Mouse (Mus musculus) liver, embryonic 14.5 days (tissue): ENCODE measurements at regions not wholly inside any gene's neighbourhood (a gene's known extent, or its start where the extent isn't known, plus 50 kb on each side); places are given as distances from the start of the nearest gene placed in this dataset.

Experiments used
- ATAC-seq: fragments of 200-750 bp; cut with Nextera tagmentation; 2 replicates; pipeline ENCODE4 v1.8.0; 2017; ENCODE audit warnings: moderate number of reproducible peaks, mild to moderate bottlenecking, moderate library complexity; ENCODE audit not compliant: insufficient read depth
- DNase-seq, 3 experiments: peaks; one replicate each; pipeline ENCODE4 v3.0.0-alpha.2; 2012 to 2013; ENCODE audit warnings: low read depth in 3 of 3, low spot score in 3 of 3
- H3K27ac ChIP-seq: fragments of 300-500 bp; sonication (generic); 2 replicates; pipeline ENCODE4 v1.5.1; 2014; ENCODE audit warnings: moderate library complexity, mild to moderate bottlenecking, control low read depth, inconsistent platforms
- H3K27me3 ChIP-seq: fragments of 300-500 bp; sonication (generic); 2 replicates; pipeline ENCODE4 v1.6.1; 2014; ENCODE audit warnings: mild to moderate bottlenecking, low read length, moderate library complexity; ENCODE audit not compliant: control insufficient read depth, insufficient read depth
- H3K36me3 ChIP-seq: fragments of 300-500 bp; sonication (generic); replicated peaks from 2 replicates; pipeline ENCODE4 v1.6.1; 2014; ENCODE audit warnings: low read depth; ENCODE audit not compliant: control insufficient read depth, insufficient read depth
- H3K4me1 ChIP-seq, 2 experiments: fragments of 200-500 bp in 1 of 2; fragments of 300-500 bp in 1 of 2; sonication (generic) in 1 of 2; replicated peaks; 2 replicates each; pipeline ENCODE4 v1.6.1; 2012 to 2014; ENCODE audit warnings: antibody characterized with exemption in 1 of 2, inconsistent platforms in 1 of 2, low read length in 1 of 2; ENCODE audit not compliant: control insufficient read depth in 2 of 2, insufficient read depth in 2 of 2
- H3K4me2 ChIP-seq: fragments of 300-500 bp; sonication (generic); 2 replicates; pipeline ENCODE4 v1.6.1; 2014; ENCODE audit warnings: low read depth, mild to moderate bottlenecking, control low read depth, moderate library complexity
- H3K4me3 ChIP-seq, 2 experiments: fragments of 200-500 bp in 1 of 2; fragments of 300-500 bp in 1 of 2; sonication (generic) in 1 of 2; 2 replicates each; pipeline ENCODE4 v1.5.1; 2012 to 2014; ENCODE audit warnings: low read depth in 2 of 2, low read length in 2 of 2, mild to moderate bottlenecking in 2 of 2, control low read depth in 1 of 2, inconsistent platforms in 1 of 2, moderate library complexity in 1 of 2; ENCODE audit not compliant: insufficient read depth in 1 of 2
- H3K9ac ChIP-seq: fragments of 300-500 bp; sonication (generic); replicated peaks from 2 replicates; pipeline ENCODE4 v1.6.1; 2014; ENCODE audit warnings: mild to moderate bottlenecking, control low read depth, moderate library complexity
- H3K9me3 ChIP-seq: fragments of 300-500 bp; sonication (generic); 2 replicates; pipeline ENCODE4 v1.6.1; 2016; ENCODE audit warnings: low read length, mixed read lengths; ENCODE audit not compliant: control insufficient read depth
- CTCF ChIP-seq: IDR thresholded peaks from 2 replicates; pipeline ENCODE4 v1.5.1; 2016; ENCODE audit warnings: antibody characterized with exemption, low read depth, control low read depth
- EP300 ChIP-seq: IDR thresholded peaks from 2 replicates; pipeline ENCODE4 v1.6.1; 2016; ENCODE audit warnings: antibody characterized with exemption, low read depth
- whole genome bisulfite sequencing: fragments of 180-500 bp; shearing (Covaris S2); extraction: QIAGEN DNeasy Blood & Tissue Kit; methylation state at CpG from one replicate; pipeline ENCODE4 v1.1.7; 2014; ENCODE audit not compliant: insufficient replicate concordance; 5-methylcytosine and 5-hydroxymethylcytosine counted together

DNA sequence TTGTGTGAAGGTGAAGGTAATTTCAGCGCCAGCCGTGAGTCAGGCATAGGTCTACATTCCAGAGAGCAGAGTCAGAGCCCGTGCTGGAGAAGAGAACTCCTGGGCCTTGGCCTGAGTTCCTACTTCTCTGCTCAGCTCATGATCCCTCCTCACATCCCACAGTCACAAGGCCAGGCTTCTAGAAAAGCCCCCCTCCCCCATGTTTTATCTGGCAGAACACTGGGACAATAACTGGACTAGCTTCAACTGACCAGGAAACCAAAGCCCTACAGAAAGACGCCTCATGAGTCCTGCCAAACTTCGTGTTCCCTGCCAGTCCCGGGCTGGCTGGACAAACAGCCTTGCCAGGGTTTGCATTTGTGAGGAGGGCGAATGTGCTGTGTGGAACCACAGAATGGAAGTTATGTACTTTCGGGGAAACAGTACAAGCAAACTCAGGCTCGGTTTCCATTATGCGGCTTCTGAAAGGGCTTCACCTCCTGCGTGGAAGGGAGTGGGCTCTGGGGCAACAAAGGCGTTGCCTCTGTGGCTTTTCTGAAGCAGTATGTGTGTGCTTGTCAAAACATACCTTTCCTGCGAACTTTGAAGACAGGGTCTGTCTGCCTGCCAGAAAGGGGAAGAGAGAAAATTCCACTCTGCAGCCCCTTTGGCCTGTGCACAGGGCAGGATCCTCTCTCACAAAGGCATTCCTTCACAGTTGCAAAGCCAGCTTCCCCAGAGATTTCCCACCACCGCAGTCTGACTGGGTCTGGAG is 168.1 kb downstream of the Rpl14 start:
- H3K27ac ChIP-seq = no peak overlapping the region
- H3K4me1 ChIP-seq = 0 out of 4 replicates have a peak, but pooled peaks cover 0 to 4% of the 10 kb centered on the region in 2 experiments
- DNase-seq (no peak), ATAC-seq (no peak)
- no peak overlapping the region for H3K9ac ChIP-seq
- no peak overlapping the region for H3K4me3 ChIP-seq
- TF ChIP-seq CTCF (no peak), EP300 (no peak)
- WGBS = 32% methylated on average over 14 of the region's 14 CpGs
- H3K27me3 ChIP-seq = no peaks in the 10 kb centered on the region
- H3K9me3 ChIP-seq = no peaks in the 10 kb centered on the region
- no peak overlapping the region for H3K4me2 ChIP-seq
- H3K36me3 ChIP-seq = no peaks in the 10 kb centered on the region

DNA sequence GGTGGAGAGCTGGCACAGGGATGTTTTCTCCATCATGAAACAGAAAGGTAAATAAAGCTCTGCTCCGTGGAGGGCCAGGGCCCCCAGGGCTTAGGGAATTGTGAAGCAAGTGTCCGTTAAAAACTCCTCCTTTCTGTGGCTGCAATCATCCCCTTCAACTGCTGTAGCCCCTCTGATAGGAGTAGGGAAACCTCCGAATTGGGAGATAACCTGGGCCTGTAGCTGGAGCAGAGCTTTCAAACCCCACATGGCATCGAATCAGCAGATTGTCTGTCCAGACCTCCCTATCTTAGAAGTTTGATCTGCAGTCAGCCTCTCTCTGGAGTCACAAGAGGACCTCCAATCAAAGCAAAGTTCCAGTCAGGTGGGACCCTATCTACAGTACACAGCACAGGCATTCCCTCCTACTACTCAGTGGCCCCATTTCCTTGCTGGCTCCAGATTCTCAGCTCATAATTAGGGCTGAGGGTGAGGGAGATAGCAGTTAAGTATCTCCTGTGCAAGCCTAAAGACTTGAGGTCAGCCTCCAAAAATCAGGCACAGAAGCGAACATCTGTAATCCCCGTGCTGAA is 168.8 kb downstream of the Rpl14 start:
- no peak for TF ChIP-seq EP300
- TF ChIP-seq CTCF = no peak
- no peak overlapping the region for H3K27ac ChIP-seq
- H3K4me2 ChIP-seq = no peak overlapping the region
- H3K27me3 ChIP-seq = no peaks in the 10 kb centered on the region
- no peak overlapping the region for H3K4me3 ChIP-seq
- WGBS = 14% methylated on average over 6 of the region's 6 CpGs
- 0 out of 4 replicates have a peak, but pooled peaks cover 0 to 4% of the 10 kb centered on the region in 2 experiments for H3K4me1 ChIP-seq
- H3K9me3 ChIP-seq = no peaks in the 10 kb centered on the region
- no peak for ATAC-seq
- no peak for DNase-seq
- H3K36me3 ChIP-seq = no peaks in the 10 kb centered on the region
- H3K9ac ChIP-seq = no peak overlapping the region

DNA sequence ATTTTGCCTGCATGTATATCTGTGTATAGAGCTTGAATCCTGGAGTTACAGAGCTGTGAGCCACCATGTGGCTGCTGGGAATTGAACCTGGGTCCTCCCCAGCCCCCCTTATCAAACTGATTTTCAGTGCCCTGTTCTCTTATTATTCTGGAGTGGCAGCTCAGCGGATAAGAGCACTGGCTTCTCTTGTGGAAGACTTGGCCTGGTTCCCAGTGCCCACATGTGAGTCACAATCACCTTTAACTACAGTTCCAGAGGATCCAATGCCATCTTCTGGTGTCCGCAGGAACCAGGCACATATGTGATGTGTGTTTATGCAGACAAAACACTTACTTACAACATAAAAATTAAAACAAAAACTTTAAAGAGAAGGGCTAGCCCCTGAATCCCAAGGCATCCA is 170.3 kb downstream of the Rpl14 start:
- Histone ChIP-seq H3K4me2 (no peak overlapping the region), H3K4me1 (0 out of 4 replicates have a peak, but pooled peaks cover 0 to 4% of the 10 kb centered on the region in 2 experiments), H3K27me3 (no peaks in the 10 kb centered on the region), H3K27ac (no peak overlapping the region), H3K36me3 (no peaks in the 10 kb centered on the region), H3K4me3 (no peak overlapping the region), H3K9me3 (no peaks in the 10 kb centered on the region), H3K9ac (no peak overlapping the region)
- no peak for TF ChIP-seq CTCF
- DNase-seq = no peak
- WGBS = 65% methylated on average over 2 of the region's 2 CpGs
- no peak for ATAC-seq

DNA sequence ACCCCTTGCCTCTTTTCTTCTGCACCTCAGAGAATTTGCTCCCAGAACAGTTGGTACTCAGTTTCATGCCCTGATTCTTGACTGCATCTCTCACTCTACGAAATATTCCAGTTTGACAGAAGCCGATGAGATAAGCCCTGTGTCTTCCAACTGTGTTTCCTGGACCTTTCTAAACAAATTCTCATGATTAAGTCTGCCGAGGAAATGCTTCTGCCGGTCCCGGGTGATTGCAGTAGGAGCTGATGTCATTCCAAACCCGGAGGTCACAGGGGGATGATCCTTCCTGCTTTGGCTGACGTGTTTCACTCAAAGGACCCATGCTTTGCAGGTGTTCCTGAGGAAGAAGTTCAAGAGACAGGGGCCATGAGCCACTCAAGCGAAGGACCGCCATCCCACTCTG is 172.2 kb downstream of the Rpl14 start:
- no peak overlapping the region for H3K9ac ChIP-seq

DNA sequence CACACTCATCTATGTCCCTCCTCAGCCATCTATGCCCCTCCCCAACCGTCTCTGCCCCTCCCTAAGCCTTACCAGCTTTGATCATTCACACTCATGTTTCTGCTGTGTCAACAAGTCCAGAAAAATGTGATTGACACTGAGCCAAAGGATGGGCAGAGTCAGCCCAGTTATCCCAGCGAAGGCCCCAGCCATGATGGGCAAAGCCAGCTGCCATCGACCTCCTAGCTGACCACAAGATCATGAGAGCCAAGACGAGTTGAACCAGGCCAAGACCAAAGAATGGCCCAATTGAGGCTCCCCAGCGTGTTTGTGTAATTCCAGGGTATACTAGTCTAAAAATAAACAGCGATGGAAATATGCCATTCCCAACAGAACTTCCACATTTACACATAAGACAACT is 174.4 kb downstream of the Rpl14 start:
- no peak overlapping the region for H3K9ac ChIP-seq
- ATAC-seq = no peak
- H3K27ac ChIP-seq = no peak overlapping the region
- TF ChIP-seq CTCF (no peak), EP300 (no peak)
- DNase-seq = no peak
- H3K4me1 ChIP-seq = no peaks in the 10 kb centered on the region
- no peak overlapping the region for H3K4me2 ChIP-seq
- no peaks in the 10 kb centered on the region for H3K27me3 ChIP-seq
- H3K4me3 ChIP-seq = no peak overlapping the region
- WGBS = 59% methylated on average over 6 of the region's 6 CpGs
- no peaks in the 10 kb centered on the region for H3K9me3 ChIP-seq
- no peaks in the 10 kb centered on the region for H3K36me3 ChIP-seq

More for the DNA sequence above, 172.2 kb downstream of the Rpl14 start:
- H3K4me3 ChIP-seq = no peak overlapping the region
- no peaks in the 10 kb centered on the region for H3K9me3 ChIP-seq
- H3K4me1 ChIP-seq = 0 out of 4 replicates have a peak, but pooled peaks cover 0 to 4% of the 10 kb centered on the region in 2 experiments
- no peak for TF ChIP-seq CTCF
- TF ChIP-seq EP300 = no peak
- no peak for ATAC-seq
- H3K36me3 ChIP-seq = no peaks in the 10 kb centered on the region
- 50% methylated on average over 9 of the region's 9 CpGs for WGBS
- no peaks in the 10 kb centered on the region for H3K27me3 ChIP-seq
- H3K27ac ChIP-seq = no peak overlapping the region
- no peak overlapping the region for H3K4me2 ChIP-seq
- DNase-seq = no peak
